Comparison of ENCODE assay signal across 30 mouse cellular contexts in genomic region chr2:76042210-76042609, GRCm38 (mm10).
DNase-seq lines count a peak whose midpoint lies in the region; ATAC-seq lines count a peak whose summit lies in the region.
"Had no signal": no experiment of that assay in that cellular context is flagged by ENCODE, and none has a peak within 500 bp of the region (broad histone marks: within the 10 kb centered on the region; RNA-seq: fewer than 3 reads in every experiment).

No protein-coding gene starts in this region.

- ATAC-seq in liver, embryonic 15.5 days (ENCODE audit: insufficient read depth), result peak; percentile 28; the same call in 1 of the 2 replicates
- ATAC-seq: forebrain, postnatal 0 days; intestine, postnatal 0 days; Patski had no signal

- DNase-seq in c-Kit-positive CD71-positive TER-119-negative erythroid progenitor cells, embryonic 14.5 days (ENCODE audit: low read depth), result peak; percentile 6
- DNase-seq in liver (peak; percentile 16), MN1 (ENCODE audit: low spot score) (no peak)
- no peak for DNase-seq in lung, postnatal 4 days
- no peak for DNase-seq in right cerebral cortex, postnatal 25 days
- no peak for DNase-seq in cerebellum, postnatal 4 days (ENCODE audit: low spot score in 2 of 2)
- DNase-seq: adrenal gland, postnatal 10 days; B cell, adult 2 months; cerebellum, adult 18-20 months; cerebellum, postnatal 10 days; forebrain, postnatal 0 days; gastrocnemius, postnatal 10 days; kidney, postnatal 14 days; lung, embryonic 14.5 days; lung, postnatal 14 days; midbrain, embryonic 14.5 days; retina, postnatal 1 day; right cerebral cortex, postnatal 14 days; thymus, postnatal 25 days had no signal

- 11% methylated on average over 10 of the region's 10 CpGs for WGBS in liver, embryonic 15.5 days (ENCODE audit: insufficient replicate concordance)

- H3K36me3 ChIP-seq in liver, embryonic 15.5 days (replicated peaks), result no peaks in the 10 kb centered on the region
- H3K36me3 ChIP-seq: embryonic facial prominence, embryonic 10.5 days; embryonic facial prominence, embryonic 15.5 days; forebrain, embryonic 12.5 days; heart, embryonic 10.5 days; heart, embryonic 15.5 days; hindbrain, embryonic 12.5 days; neural tube, embryonic 15.5 days; stomach, embryonic 15.5 days had no signal

- H3K4me2 ChIP-seq in liver, embryonic 15.5 days, result no peak overlapping the region
- H3K4me2 ChIP-seq: embryonic facial prominence, embryonic 15.5 days; forebrain, embryonic 12.5 days; heart, embryonic 15.5 days; hindbrain, embryonic 12.5 days; lung, embryonic 14.5 days; neural tube, embryonic 15.5 days; stomach, embryonic 15.5 days had no signal

- no peaks in the 10 kb centered on the region for H3K27me3 ChIP-seq in liver, embryonic 15.5 days
- H3K27me3 ChIP-seq: embryonic facial prominence, embryonic 15.5 days; forebrain, embryonic 12.5 days; heart, embryonic 15.5 days; hindbrain, embryonic 12.5 days; neural tube, embryonic 15.5 days; stomach, embryonic 15.5 days had no signal

- no peaks in the 10 kb centered on the region for H3K9me3 ChIP-seq in liver, embryonic 15.5 days (replicated peaks)
- H3K9me3 ChIP-seq: embryonic facial prominence, embryonic 10.5 days; embryonic facial prominence, embryonic 15.5 days; forebrain, embryonic 12.5 days; heart, embryonic 10.5 days; heart, embryonic 15.5 days; hindbrain, embryonic 12.5 days; neural tube, embryonic 15.5 days; stomach, embryonic 15.5 days had no signal

- no peaks in the 10 kb centered on the region for H3K4me1 ChIP-seq in liver, embryonic 15.5 days (replicated peaks)
- H3K4me1 ChIP-seq: embryonic facial prominence, embryonic 15.5 days; heart, embryonic 10.5 days; heart, embryonic 15.5 days; hindbrain, embryonic 12.5 days; stomach, embryonic 15.5 days had no signal

- no peak overlapping the region for H3K4me3 ChIP-seq in liver, embryonic 15.5 days (replicated peaks)
- H3K4me3 ChIP-seq: embryonic facial prominence, embryonic 10.5 days; embryonic facial prominence, embryonic 15.5 days; forebrain, embryonic 12.5 days; heart, embryonic 10.5 days; heart, embryonic 15.5 days; hindbrain, embryonic 12.5 days; neural tube, embryonic 15.5 days; stomach, embryonic 15.5 days had no signal

- H3K27ac ChIP-seq in liver, embryonic 15.5 days (replicated peaks), result no peak overlapping the region
- H3K27ac ChIP-seq: embryonic facial prominence, embryonic 10.5 days; embryonic facial prominence, embryonic 15.5 days; forebrain, embryonic 12.5 days; heart, embryonic 10.5 days; heart, embryonic 15.5 days; hindbrain, embryonic 12.5 days; neural tube, embryonic 15.5 days; stomach, embryonic 15.5 days had no signal

- H3K9ac ChIP-seq in liver, embryonic 15.5 days, result no peak overlapping the region
- H3K9ac ChIP-seq: embryonic facial prominence, embryonic 15.5 days; forebrain, embryonic 12.5 days; forebrain, postnatal 0 days; heart, embryonic 15.5 days; hindbrain, embryonic 12.5 days; lung, embryonic 14.5 days; neural tube, embryonic 15.5 days; stomach, embryonic 15.5 days had no signal

Comparison
In these comparisons a context has a peak if more than half of its experiments do, and no peak if none do; other contexts are left out.
1. DNase-seq: peak in c-Kit-positive CD71-positive TER-119-negative erythroid progenitor cells, embryonic 14.5 days (single experiment) and liver (single experiment); none in lung, postnatal 4 days (0 of 2), MN1 (single experiment), right cerebral cortex, postnatal 25 days (single experiment) and cerebellum, postnatal 4 days (0 of 2).